Mouse (Mus musculus) liver, embryonic 11.5 days (tissue): ENCODE results near the gene Sult6b1. TPM values are rescaled to one million over a fixed set of nuclear protein-coding genes. Genes with fewer than 3 reads are reported as not detected.
A peak's percentile ranks its signal among the peaks of the same experiment; 100 is the strongest.

Experiments used
- ATAC-seq: fragments of 200-750 bp; cut with Nextera tagmentation; replicated peaks from 2 replicates; pipeline ENCODE4 v1.8.0; 2017; ENCODE audit warnings: moderate number of reproducible peaks, mild to moderate bottlenecking, moderate TSS enrichment, moderate library complexity; ENCODE audit not compliant: low FRiP score
- DNase-seq: peaks from one replicate; pipeline ENCODE4 v3.0.0-alpha.2; 2017; ENCODE audit warnings: low spot score
- H3K27ac ChIP-seq: fragments of 300-500 bp; sonication (generic); 2 replicates; pipeline ENCODE4 v1.5.1; 2014; ENCODE audit warnings: mild to moderate bottlenecking, low read depth, low read length, control low read depth
- H3K27me3 ChIP-seq: fragments of 300-500 bp; sonication (generic); replicated peaks from 2 replicates; pipeline ENCODE4 v1.6.1; 2014; ENCODE audit warnings: low read length, mixed read lengths; ENCODE audit not compliant: control insufficient read depth, insufficient read depth
- H3K36me3 ChIP-seq: fragments of 300-500 bp; sonication (generic); 2 replicates; pipeline ENCODE4 v1.6.1; 2014; ENCODE audit warnings: mild to moderate bottlenecking, low read length, moderate library complexity, mixed read lengths; ENCODE audit not compliant: control insufficient read depth, insufficient read depth
- H3K4me1 ChIP-seq: fragments of 300-500 bp; sonication (generic); replicated peaks from 2 replicates; pipeline ENCODE4 v1.6.1; 2014; ENCODE audit warnings: low read length, mixed read lengths; ENCODE audit not compliant: control insufficient read depth, insufficient read depth
- H3K4me2 ChIP-seq: fragments of 300-500 bp; sonication (generic); 2 replicates; pipeline ENCODE4 v1.6.1; 2014; ENCODE audit warnings: mild to moderate bottlenecking, control low read depth, moderate library complexity
- H3K4me3 ChIP-seq: fragments of 300-500 bp; sonication (generic); 2 replicates; pipeline ENCODE4 v1.5.1; 2014; ENCODE audit warnings: low read depth, low read length, control low read depth
- H3K9ac ChIP-seq: fragments of 300-500 bp; sonication (generic); 2 replicates; pipeline ENCODE4 v1.6.1; 2014; ENCODE audit warnings: low read depth, low read length, control low read depth
- H3K9me3 ChIP-seq: fragments of 300-500 bp; sonication (generic); 2 replicates; pipeline ENCODE4 v1.6.1; 2016; ENCODE audit warnings: low read length, inconsistent platforms, mixed read lengths; ENCODE audit not compliant: control insufficient read depth
- WGBS: fragments of 180-500 bp; shearing (Covaris S2); extraction: QIAGEN DNeasy Blood & Tissue Kit; methylation state at CpG from one replicate; pipeline ENCODE4 v1.1.7; 2014; 5-methylcytosine and 5-hydroxymethylcytosine counted together
- polyA plus RNA-seq: library from polyadenylated mRNA; unstranded; fragments of >200 nt; fragmentation: Nextera tagmentation; extraction: Ambion mirVana; gene quantifications from 2 replicates; pipeline ENCODE4 v1.2.1, GENCODE M21; 2014

The Sult6b1 gene
- polyA plus RNA-seq, 1 experiment from 2014 or later, result not detected

DNA sequence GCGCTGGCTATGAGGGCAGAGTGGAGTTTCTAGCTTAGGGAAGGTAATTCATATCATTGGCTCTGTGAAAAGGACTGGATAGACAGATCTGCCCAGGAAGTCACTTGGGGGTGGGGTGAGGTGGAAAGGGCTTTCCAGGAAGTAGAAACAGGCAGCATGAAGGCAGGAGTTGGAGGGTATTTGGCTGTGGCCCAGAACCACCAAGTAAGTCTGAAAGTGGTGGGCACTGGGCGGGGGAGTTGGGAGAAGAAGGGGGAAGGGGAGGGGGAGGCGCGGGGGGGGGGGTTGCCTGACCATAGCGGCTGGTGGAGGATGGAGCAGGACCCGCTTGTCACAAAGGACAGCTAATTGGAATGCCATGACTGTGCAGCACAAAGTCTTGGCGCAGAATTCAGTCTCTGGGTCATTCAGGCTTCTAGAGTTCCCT, 24.9 kb downstream of the Sult6b1 start:
- DNase-seq (peak; percentile 45), ATAC-seq (peak; percentile 56)
- H3K27ac ChIP-seq, result peak overlapping the region; percentile 47
- no peaks in the 10 kb centered on the region for H3K27me3 ChIP-seq
- H3K36me3 ChIP-seq, result peaks cover 6% of the 10 kb centered on the region; the same call in 1 of the 2 replicates
- no peaks in the 10 kb centered on the region for H3K9me3 ChIP-seq
- H3K4me1 ChIP-seq, result peaks cover 4% of the 10 kb centered on the region; the same call in 1 of the 2 replicates
- H3K4me2 ChIP-seq, result peak overlapping the region; percentile 72
- peak overlapping the region; percentile 79 for H3K9ac ChIP-seq
- 13% methylated on average over 4 of the region's 7 CpGs for WGBS
- H3K4me3 ChIP-seq, result peak overlapping the region; percentile 69

DNA sequence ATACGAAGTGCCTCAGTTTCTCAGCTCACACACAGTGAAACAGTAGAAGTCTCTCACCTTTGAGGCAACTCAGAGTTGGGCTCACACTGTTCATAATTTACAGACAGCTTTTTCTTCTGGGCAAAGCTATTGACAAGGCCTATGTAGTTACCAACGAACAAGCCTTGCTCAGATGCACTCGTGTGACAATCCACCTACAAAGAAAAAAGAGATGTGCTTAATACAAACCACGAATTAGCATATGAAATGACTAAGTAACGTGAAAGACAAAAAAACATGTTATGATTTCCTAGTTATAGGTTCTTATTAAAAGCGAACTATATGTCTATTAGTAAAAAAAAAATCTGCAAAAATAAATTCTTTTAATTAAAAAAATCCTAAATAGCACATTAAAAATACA, 32.9 kb downstream of the Sult6b1 start:
- H3K27ac ChIP-seq, result no peak overlapping the region
- H3K9me3 ChIP-seq, result no peaks in the 10 kb centered on the region
- H3K9ac ChIP-seq, result no peak overlapping the region
- WGBS, result 92% methylated on average over 6 of the region's 6 CpGs
- DNase-seq (no peak), ATAC-seq (no peak)
- peaks cover 15% of the 10 kb centered on the region; the same call in 1 of the 2 replicates for H3K36me3 ChIP-seq
- H3K4me1 ChIP-seq, result no peaks in the 10 kb centered on the region
- H3K27me3 ChIP-seq, result no peaks in the 10 kb centered on the region
- no peak overlapping the region for H3K4me2 ChIP-seq
- H3K4me3 ChIP-seq, result no peak overlapping the region

DNA sequence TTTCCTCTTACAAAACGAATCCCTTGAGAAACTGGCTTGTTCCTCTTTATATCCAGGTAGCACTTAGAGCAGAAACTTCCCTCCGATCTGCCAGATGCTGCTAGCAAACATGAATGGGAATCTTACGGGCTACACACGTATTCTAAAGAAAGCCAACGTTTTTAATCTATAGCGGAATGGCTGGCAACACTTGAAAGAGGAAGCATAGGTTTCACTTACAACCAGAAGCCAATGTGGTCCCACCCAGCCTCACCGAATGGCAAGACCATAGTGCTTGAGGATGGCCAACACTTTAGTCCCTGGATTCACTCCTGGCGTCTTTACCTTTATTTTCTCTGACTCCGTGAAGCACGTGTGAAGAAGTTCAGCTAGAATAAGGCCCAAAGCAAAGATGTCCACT, 50.5 kb downstream of the Sult6b1 start:
- no peak for DNase-seq
- H3K36me3 ChIP-seq, result peaks cover 12% of the 10 kb centered on the region
- no peaks in the 10 kb centered on the region for H3K27me3 ChIP-seq
- no peak overlapping the region for H3K27ac ChIP-seq
- WGBS, result 81% methylated on average over 10 of the region's 10 CpGs
- ATAC-seq, result no peak
- no peaks in the 10 kb centered on the region for H3K4me1 ChIP-seq
- no peak overlapping the region for H3K9ac ChIP-seq
- H3K4me3 ChIP-seq, result no peak overlapping the region
- no peak overlapping the region for H3K4me2 ChIP-seq
- H3K9me3 ChIP-seq, result no peaks in the 10 kb centered on the region

DNA sequence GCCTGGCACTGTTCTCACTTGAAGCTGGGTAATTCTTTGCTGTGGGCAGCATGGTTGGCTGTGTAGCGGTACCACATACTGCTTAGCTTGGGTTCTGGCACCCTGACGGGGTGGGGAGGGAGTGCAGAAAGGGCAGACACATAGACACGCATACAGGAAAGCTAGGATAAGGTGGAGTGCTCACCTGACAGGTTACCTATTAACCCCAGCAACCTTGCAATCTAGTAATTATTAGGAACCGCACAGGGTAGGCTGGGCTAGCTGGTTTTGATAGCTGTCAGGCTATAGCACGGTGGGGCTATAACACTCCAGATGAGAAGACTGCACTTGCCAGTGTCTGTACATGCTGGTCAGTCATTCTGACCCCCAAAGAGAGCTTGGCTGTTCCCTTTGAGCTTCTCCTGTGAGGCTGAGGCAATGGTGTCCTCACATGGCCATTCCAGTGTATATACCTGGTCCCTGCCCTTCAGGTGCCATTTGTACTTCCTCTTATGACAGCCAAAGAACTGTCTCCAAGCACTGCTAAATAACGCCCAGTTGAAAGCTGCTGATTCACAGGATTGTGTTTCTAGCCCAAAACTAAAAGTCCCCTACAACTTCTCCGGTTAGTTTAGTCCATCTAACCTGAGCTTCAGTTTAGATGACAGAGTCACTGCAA, 64.4 kb downstream of the Sult6b1 start:
- peaks cover 21% of the 10 kb centered on the region for H3K36me3 ChIP-seq
- H3K4me2 ChIP-seq, result no peak overlapping the region
- no peak overlapping the region for H3K4me3 ChIP-seq
- ATAC-seq, result no peak
- no peak overlapping the region for H3K9ac ChIP-seq
- H3K27me3 ChIP-seq, result no peaks in the 10 kb centered on the region
- no peak for DNase-seq
- H3K27ac ChIP-seq, result no peak overlapping the region
- no peaks in the 10 kb centered on the region for H3K9me3 ChIP-seq
- no peaks in the 10 kb centered on the region for H3K4me1 ChIP-seq
- 87% methylated on average over 7 of the region's 7 CpGs for WGBS

DNA sequence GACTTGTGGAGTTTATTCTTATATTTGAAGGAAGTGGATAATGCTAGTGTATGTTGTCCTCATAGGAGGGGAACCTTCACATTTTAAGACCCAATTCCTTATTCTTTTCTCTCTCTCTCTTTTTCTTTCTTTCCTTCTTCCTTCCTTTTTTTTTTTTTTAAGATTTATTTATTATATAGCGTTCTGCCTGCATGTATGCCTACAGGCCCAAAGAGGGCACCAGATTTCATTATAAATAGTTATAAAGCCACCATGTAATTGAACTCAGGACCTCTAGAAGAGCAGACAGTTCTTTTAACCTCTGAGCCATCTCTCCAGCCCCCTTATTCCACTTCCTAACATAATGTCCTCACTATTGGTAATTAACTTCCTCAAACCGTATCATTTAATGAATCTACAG, 70.7 kb downstream of the Sult6b1 start:
- Histone ChIP-seq H3K36me3 (peaks cover 6% of the 10 kb centered on the region), H3K27ac (peak overlapping the region; percentile 86), H3K27me3 (no peaks in the 10 kb centered on the region), H3K4me3 (peak overlapping the region; percentile 71), H3K4me2 (peak overlapping the region; percentile 87), H3K4me1 (peaks cover 4% of the 10 kb centered on the region; the same call in 1 of the 2 replicates), H3K9ac (peak overlapping the region; percentile 78), H3K9me3 (no peaks in the 10 kb centered on the region)
- WGBS, result 37% methylated on average over 2 of the region's 2 CpGs
- no peak for ATAC-seq
- DNase-seq, result no peak

DNA sequence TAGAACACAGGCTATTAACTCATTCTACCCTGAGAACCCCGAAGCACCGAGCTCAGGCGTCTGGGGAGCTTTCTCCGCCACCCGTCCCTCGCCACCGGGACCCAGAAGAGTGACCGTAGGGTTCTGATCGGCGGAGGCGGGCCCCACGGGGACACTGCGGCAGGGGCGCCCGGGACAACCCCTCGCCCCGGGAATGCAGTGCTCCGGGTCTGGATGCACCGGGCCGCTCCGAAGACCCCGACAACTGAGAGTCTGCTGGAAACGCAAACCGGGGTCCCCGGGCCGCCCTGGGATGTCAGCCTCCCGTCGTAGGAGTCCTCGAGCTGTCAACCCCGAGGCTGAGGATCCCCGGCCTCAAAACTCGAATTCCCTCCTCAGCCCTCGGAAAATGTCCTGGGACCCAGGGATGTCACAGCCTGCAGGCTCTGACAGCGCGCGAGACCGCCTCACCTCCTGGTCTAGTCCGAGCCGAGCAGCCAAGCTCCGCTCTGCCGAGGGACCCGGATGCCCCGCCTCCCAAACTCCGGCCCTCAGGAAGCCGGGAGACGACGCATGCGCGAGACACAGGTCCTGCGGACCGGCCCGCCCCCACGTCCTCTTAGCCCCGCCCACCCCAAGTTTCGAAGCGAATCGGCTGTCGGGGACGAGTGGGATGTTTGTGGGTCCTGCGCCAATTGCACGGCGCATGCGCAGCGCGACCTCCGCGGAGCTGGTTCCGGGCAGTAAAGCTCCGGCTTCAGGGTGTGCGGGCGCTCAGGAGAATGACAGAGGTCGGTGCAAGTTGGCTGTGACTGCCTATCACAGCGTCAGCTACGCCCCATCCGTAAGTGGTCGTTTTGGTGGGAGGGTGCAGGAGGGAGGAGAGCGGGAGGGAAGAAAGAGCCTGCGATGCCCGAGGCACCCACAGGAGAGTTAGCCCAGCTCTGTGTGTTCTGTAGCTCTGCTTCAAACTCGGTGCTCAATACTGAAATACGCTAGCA, 71.6 kb downstream of the Sult6b1 start, which contains the start of the genes Heatr5b and Gpatch11:
Heatr5b (minus strand) TSS at position 509 of the 980 bp plus-strand sequence.
Gpatch11 (plus strand) TSS at position 712 of the 980 bp plus-strand sequence.
- no peaks in the 10 kb centered on the region for H3K9me3 ChIP-seq
- H3K27ac ChIP-seq, result peak within 1 kb of the TSS; percentile 86
- peak within 1 kb of the TSS; percentile 71 for H3K4me3 ChIP-seq
- H3K27me3 ChIP-seq, result no peaks in the 10 kb centered on the region
- peak within 1 kb of the TSS; percentile 87 for H3K4me2 ChIP-seq
- ATAC-seq, result peak; percentile 97
- under 1% methylated on average over 81 of the region's 81 CpGs for WGBS
- peak; percentile 98 for DNase-seq
- H3K9ac ChIP-seq, result peak within 1 kb of the TSS; percentile 82
- peaks cover 4% of the 10 kb centered on the region; the same call in 1 of the 2 replicates for H3K4me1 ChIP-seq
- peaks cover 5% of the 10 kb centered on the region for H3K36me3 ChIP-seq

Other genes starting within 250 kb of the Sult6b1 start
- 6.8 and 7.2 TPM in 2 replicates for gene Strn, start 169.8 kb downstream of the Sult6b1 start, polyA plus RNA-seq
- gene Heatr5b, start 71.6 kb downstream of the Sult6b1 start, polyA plus RNA-seq, result 12.5 and 12.6 TPM in 2 replicates
- gene Gpatch11, start 71.4 kb downstream of the Sult6b1 start, polyA plus RNA-seq, result 25.5 and 29.0 TPM in 2 replicates
- gene Eif2ak2, start 24.4 kb downstream of the Sult6b1 start, polyA plus RNA-seq, result 8.2 and 8.3 TPM in 2 replicates
- gene Cebpzos, start 9.5 kb upstream of the Sult6b1 start, polyA plus RNA-seq, result 80.6 and 95.3 TPM in 2 replicates
- 73.8 and 74.0 TPM in 2 replicates for gene Cebpz, start 30.1 kb upstream of the Sult6b1 start, polyA plus RNA-seq
- 58.0 and 67.3 TPM in 2 replicates for gene Ndufaf7, start 30.1 kb upstream of the Sult6b1 start, polyA plus RNA-seq
- gene Prkd3, start 113.8 kb upstream of the Sult6b1 start, polyA plus RNA-seq, result 21.8 and 24.8 TPM in 2 replicates
- 7.5 and 10.3 TPM in 2 replicates for gene Qpct, start 144.9 kb upstream of the Sult6b1 start, polyA plus RNA-seq